Mouse (Mus musculus): ENCODE measurements around the gene Tcf7l1.
A peak's percentile ranks its signal among the peaks of the same experiment; 100 is the strongest.

The Tcf7l1 gene

GRCm38 (mm10) chr6:72783780-72784179, 5.3 kb downstream of the Tcf7l1 start:
- no peak for DNase-seq

- no peak for DNase-seq
Observed at GRCm38 (mm10) chr6:72778779-72779776, 10.0 kb downstream of the Tcf7l1 start.

- DNase-seq, result no peak
Observed at GRCm38 (mm10) chr6:72777212-72777611, 11.8 kb downstream of the Tcf7l1 start.

GRCm38 (mm10) chr6:72774275-72774674, 14.8 kb downstream of the Tcf7l1 start:
- DNase-seq, result no peak

- no peak for DNase-seq
Observed at GRCm38 (mm10) chr6:72769915-72770776, 18.9 kb downstream of the Tcf7l1 start.

GRCm38 (mm10) chr6:72769343-72769742, 19.7 kb downstream of the Tcf7l1 start:
- no peak for DNase-seq

- DNase-seq, result peak; percentile 70
Observed at GRCm38 (mm10) chr6:72768804-72769203, 20.2 kb downstream of the Tcf7l1 start.

- no peak for DNase-seq
Observed at GRCm38 (mm10) chr6:72768097-72768496, 21.0 kb downstream of the Tcf7l1 start.

- DNase-seq, result no peak
Observed at GRCm38 (mm10) chr6:72763616-72764015, 25.4 kb downstream of the Tcf7l1 start.

GRCm38 (mm10) chr6:72761645-72762044, 27.4 kb downstream of the Tcf7l1 start:
- DNase-seq, result peak; percentile 14

GRCm38 (mm10) chr6:72758239-72759017, 30.6 kb downstream of the Tcf7l1 start:
- peak; percentile 45 for DNase-seq

- DNase-seq, result no peak
Observed at GRCm38 (mm10) chr6:72755267-72755889, 33.7 kb downstream of the Tcf7l1 start.

- no peak for DNase-seq
Observed at GRCm38 (mm10) chr6:72754215-72754614, 34.8 kb downstream of the Tcf7l1 start.

- DNase-seq, result no peak
Observed at GRCm38 (mm10) chr6:72753782-72754181, 35.3 kb downstream of the Tcf7l1 start.

- DNase-seq, result peak; percentile 22
Observed at GRCm38 (mm10) chr6:72752824-72753223, 36.2 kb downstream of the Tcf7l1 start.

GRCm38 (mm10) chr6:72751210-72751609, 37.8 kb downstream of the Tcf7l1 start:
- no peak for DNase-seq

- DNase-seq, result no peak
Observed at GRCm38 (mm10) chr6:72748882-72749437, 40.1 kb downstream of the Tcf7l1 start.

GRCm38 (mm10) chr6:72748421-72748820, 40.6 kb downstream of the Tcf7l1 start:
- DNase-seq, result no peak

GRCm38 (mm10) chr6:72747814-72748213, 41.2 kb downstream of the Tcf7l1 start:
- no peak for DNase-seq

- no peak for DNase-seq
Observed at GRCm38 (mm10) chr6:72747156-72747555, 41.9 kb downstream of the Tcf7l1 start.

- DNase-seq, result no peak
Observed at GRCm38 (mm10) chr6:72745781-72746180, 43.3 kb downstream of the Tcf7l1 start.

All from kidney, adult 9 months (tissue).